15 mouse cellular contexts compared by ENCODE assay signal in the genomic region with DNA sequence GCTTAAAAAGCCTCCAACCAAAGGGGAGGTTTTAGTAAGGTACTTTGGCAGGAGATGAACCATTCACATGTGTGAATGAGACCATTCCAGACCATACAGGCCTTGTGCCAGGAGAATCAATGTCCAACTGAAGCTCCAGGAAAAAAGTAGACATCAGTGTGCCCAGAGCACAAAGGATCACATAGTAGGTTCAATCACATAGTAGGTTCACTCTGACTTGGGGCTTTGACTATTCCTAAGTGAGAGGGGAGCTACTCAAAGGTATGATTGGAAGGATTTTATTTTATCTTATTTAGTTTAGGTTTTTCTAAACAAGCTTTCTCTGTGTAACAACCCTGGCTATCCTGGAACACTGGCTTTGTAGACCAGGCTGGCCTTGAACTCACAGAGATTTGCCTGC.
"Had no signal": no experiment of that assay in that cellular context is flagged by ENCODE, and none has a peak within 500 bp of the region (broad histone marks: within the 10 kb centered on the region; RNA-seq: fewer than 3 reads in every experiment).

No protein-coding gene starts in this region.

- DNase-seq: kidney, adult 9 months; kidney, postnatal 14 days; kidney, postnatal 4 days; left cerebral cortex, postnatal 4 days; liver, embryonic 13.5 days; lung, embryonic 14.5 days; lung, postnatal 10 days; lung, postnatal 36 days; thymus, adult 18-20 months; thymus, postnatal 36 days had no signal

- H3K4me2 ChIP-seq: limb, embryonic 12.5 days; limb, embryonic 15.5 days; liver, embryonic 13.5 days; lung, embryonic 14.5 days; midbrain, embryonic 13.5 days had no signal

- H3K27me3 ChIP-seq: limb, embryonic 12.5 days; limb, embryonic 15.5 days; liver, embryonic 13.5 days; megakaryocyte, embryonic 14.5 days; midbrain, embryonic 13.5 days had no signal

- ATAC-seq: midbrain, embryonic 13.5 days had no signal

- H3K4me1 ChIP-seq: liver, embryonic 13.5 days; megakaryocyte, embryonic 14.5 days; midbrain, embryonic 10.5 days; midbrain, embryonic 13.5 days had no signal

- H3K9ac ChIP-seq: limb, embryonic 12.5 days; limb, embryonic 15.5 days; liver, embryonic 13.5 days; lung, embryonic 14.5 days; midbrain, embryonic 13.5 days had no signal

- H3K9me3 ChIP-seq: limb, embryonic 15.5 days; midbrain, embryonic 13.5 days had no signal

- H3K36me3 ChIP-seq: limb, embryonic 12.5 days; limb, embryonic 15.5 days; liver, embryonic 13.5 days; midbrain, embryonic 10.5 days; midbrain, embryonic 13.5 days had no signal

- H3K27ac ChIP-seq: limb, embryonic 12.5 days; limb, embryonic 15.5 days; liver, embryonic 13.5 days; midbrain, embryonic 10.5 days; midbrain, embryonic 13.5 days had no signal

- H3K4me3 ChIP-seq: limb, embryonic 12.5 days; limb, embryonic 15.5 days; liver, embryonic 13.5 days; megakaryocyte, embryonic 14.5 days; midbrain, embryonic 10.5 days; midbrain, embryonic 13.5 days had no signal
